Mouse (Mus musculus) embryo, embryonic 9.5 days (tissue): ENCODE measurements around the gene Zkscan1.

Experiments
- DNase-seq: peaks from one replicate; pipeline ENCODE4 v3.0.0-alpha.2; 2017; ENCODE audit errors: extremely low spot score

The Zkscan1 gene

GRCm38 (mm10) chr5:138117199-138118015 is 32.5 kb downstream of the Zkscan1 start:
- DNase-seq = peak; percentile 17

GRCm38 (mm10) chr5:138118041-138118440 is 33.2 kb downstream of the Zkscan1 start:
- no peak for DNase-seq

GRCm38 (mm10) chr5:138132425-138133064 is 47.7 kb downstream of the Zkscan1 start:
- DNase-seq = no peak

- DNase-seq = no peak
Observed at GRCm38 (mm10) chr5:138137257-138137656, 52.4 kb downstream of the Zkscan1 start.

GRCm38 (mm10) chr5:138137935-138138549 is 53.2 kb downstream of the Zkscan1 start:
- peak; percentile 30 for DNase-seq

- no peak for DNase-seq
Observed at GRCm38 (mm10) chr5:138138585-138138984, 53.7 kb downstream of the Zkscan1 start.

- no peak for DNase-seq
Observed at GRCm38 (mm10) chr5:138154390-138154789, 69.5 kb downstream of the Zkscan1 start.

GRCm38 (mm10) chr5:138155443-138155976 is 70.6 kb downstream of the Zkscan1 start, which contains the start of gene Zfp113:
Zfp113 (minus strand) TSS chr5:138155744.
- DNase-seq = peak; percentile 94
